Mouse (Mus musculus): Measurements from ENCODE around the gene Nop16. TPM values are rescaled to one million over a fixed set of nuclear protein-coding genes. Genes with fewer than 3 reads are reported as not detected.
"Not testable (repeated sequence)": the region's sequence is repeated elsewhere in the genome, so short reads cannot be mapped to it uniquely, and the experiment has no call there.

Nop16 gene
- total RNA-seq (2021), result 10 to 100 TPM; 17.6 to 19.4 TPM
- long read RNA-seq, experiment 1, transcript Nop16-201 (5 exons, 1,756 nt), result major isoform, 18 of 19 reads
- long read RNA-seq, experiment 1, partial matches to known transcripts, result 0 of 19 reads
- long read RNA-seq, experiment 1, other reads (novel, unspliced or antisense), result 0 of 19 reads
- long read RNA-seq, experiment 2, transcript Nop16-201 (5 exons, 1,756 nt), result major isoform, 18 of 20 reads
- long read RNA-seq, experiment 2, partial matches to known transcripts, result 1 of 20 reads
- long read RNA-seq, experiment 2, other reads (novel, unspliced or antisense), result 1 of 20 reads

DNA sequence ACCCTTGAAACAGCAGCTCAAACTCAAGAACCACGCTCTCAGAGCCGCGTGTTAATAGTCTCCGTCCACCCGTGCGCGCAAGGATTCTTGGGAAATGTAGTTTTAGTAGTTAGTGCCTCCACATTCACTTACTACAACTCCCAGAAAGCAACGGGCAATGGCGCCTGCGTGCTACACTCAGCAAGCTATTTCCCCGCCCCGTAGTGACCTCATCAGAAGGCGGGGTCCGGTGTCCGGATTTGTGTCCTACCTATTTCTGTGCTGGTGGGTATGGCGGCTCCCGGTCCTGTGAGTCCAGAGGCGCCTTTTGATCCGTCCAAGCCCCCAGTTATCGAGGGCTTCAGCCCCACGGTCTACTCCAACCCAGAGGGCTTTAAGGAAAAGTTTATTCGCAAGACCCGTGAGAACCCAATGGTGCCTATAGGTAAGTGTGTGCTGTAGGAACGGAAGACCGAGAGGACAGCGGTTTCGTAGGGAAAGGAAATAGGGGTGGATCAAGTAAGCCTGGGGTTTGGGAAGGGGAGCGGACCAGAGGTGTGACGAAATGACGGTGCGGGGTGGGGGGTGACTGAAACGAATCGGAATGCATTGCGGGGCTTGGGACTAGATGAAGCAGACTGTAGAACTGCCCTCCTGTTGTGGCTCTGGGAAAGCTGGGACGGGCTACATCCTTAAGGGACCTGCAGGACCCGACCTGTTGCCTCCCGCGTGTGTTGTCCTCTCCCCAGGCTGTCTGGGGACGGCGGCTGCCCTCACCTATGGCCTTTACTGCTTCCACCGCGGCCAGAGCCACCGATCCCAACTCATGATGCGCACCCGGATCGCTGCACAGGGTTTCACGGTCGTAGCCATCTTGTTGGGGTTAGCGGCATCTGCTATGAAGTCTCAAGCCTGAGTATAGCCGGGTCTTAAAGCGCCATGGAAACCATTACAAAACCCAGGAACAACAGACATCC, at the start of gene Nop16, which contains the start of gene Higd2a:
Gene Nop16, minus strand, starts transcription at position 95 of the 956 bp plus-strand sequence.
Gene Higd2a, plus strand, starts transcription at position 212 of the 956 bp plus-strand sequence.
- peak; percentile 95 for DNase-seq
- intact Hi-C loops (cut with DNase I; ENCODE audit: low total_unique reads), result no loop called here

DNA sequence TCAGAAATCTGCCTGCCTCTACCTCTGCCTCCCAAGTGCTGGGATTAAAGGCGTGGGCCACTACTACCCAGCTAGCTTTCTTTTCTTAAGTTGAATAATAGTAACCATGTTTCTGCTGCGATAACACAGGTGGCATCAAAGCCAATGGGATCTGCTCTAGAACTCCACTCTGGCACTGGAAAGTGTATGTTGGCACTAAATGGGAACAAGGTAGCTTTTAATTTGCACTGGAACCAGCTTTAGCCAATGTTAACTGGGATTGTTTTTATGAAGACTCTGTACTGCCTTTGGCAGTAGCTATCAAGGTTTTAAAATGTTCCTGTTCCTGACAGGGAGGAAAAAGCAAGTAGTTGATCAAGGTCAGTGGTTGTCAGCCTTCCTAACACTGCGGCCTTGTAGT, 45.1 kb upstream of the Nop16 start:
- no peak for DNase-seq
- intact Hi-C loops (cut with DNase I; ENCODE audit: low total_unique reads), result no loop called here

DNA sequence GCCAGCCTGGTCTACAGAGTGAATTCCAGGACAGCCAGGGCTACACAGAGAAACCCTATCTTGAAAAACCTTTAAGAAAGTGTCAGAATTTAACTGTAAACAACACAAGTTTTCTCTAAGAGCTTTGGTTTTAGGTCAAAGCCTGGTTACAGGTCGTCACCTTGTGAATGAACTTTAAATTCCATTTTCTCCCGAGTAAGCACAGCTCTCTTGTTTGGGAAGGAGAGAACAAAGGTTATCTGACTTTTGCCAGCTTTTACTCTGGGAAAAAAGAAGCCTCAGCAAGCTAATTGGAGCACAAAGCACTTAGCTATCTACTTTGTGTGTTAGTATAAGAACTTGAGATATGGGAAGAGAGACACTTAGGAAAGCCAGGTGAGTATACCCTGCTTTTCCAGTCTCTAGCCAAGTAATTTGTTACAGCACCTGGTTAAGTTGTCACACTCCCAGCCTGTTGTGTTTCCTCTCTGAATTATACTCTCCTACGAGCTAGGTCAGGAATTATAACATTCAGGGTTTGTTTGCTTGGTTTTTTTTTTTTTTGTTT, 42.9 kb upstream of the Nop16 start:
- intact Hi-C loops (cut with DNase I; ENCODE audit: low total_unique reads), result no loop called here
- no peak for DNase-seq

DNA sequence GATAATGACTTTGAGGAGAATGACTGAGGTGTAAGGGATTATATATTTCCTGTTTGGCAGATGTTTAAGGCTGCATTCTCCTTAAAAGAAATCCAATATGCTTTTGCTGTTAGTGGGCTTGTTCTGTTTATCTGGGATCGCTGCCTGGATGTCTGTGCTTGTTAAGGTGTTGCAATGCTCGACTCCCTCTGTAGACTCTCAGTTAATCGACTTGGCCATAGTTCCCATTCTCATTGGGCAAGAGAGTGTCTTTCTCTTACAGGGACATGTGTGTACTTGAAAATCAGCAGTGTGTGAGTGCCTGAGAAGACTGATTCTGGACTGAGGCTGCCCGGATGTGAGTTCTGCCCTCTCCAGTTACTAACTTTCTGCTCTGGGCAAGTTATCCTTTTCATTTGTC, 39.2 kb upstream of the Nop16 start:
- DNase-seq, result no peak
- intact Hi-C loops (cut with DNase I; ENCODE audit: low total_unique reads), result no loop called here

DNA sequence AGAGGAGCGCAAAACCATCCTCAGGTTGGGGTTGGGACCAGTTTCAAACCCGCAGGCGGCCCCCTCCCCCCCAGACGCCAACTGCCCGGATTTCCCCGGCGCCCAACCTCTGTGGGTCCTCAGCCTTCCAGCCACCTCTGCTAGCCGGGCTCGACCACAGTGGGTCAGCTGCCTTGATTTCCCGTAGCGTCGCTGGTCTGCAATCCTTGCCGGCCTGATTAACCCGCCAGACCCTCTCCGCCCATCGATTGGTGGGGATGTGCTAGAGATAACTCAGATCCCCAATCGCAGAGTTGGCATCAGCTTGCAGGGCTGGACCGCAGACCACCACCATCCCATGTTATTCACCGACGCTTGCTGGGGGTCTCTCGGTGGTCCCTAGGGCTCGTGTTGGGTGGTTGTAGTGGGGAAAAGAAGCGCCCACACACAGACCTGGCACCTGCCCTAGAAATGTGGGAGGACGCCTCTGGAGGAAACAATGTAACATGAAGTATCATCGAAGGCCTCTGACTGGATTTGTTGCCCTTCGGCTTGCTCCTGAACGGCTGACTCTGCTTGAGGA, 32.2 kb upstream of the Nop16 start:
- DNase-seq, result no peak
- intact Hi-C loops (cut with DNase I; ENCODE audit: low total_unique reads), result no loop called here

DNA sequence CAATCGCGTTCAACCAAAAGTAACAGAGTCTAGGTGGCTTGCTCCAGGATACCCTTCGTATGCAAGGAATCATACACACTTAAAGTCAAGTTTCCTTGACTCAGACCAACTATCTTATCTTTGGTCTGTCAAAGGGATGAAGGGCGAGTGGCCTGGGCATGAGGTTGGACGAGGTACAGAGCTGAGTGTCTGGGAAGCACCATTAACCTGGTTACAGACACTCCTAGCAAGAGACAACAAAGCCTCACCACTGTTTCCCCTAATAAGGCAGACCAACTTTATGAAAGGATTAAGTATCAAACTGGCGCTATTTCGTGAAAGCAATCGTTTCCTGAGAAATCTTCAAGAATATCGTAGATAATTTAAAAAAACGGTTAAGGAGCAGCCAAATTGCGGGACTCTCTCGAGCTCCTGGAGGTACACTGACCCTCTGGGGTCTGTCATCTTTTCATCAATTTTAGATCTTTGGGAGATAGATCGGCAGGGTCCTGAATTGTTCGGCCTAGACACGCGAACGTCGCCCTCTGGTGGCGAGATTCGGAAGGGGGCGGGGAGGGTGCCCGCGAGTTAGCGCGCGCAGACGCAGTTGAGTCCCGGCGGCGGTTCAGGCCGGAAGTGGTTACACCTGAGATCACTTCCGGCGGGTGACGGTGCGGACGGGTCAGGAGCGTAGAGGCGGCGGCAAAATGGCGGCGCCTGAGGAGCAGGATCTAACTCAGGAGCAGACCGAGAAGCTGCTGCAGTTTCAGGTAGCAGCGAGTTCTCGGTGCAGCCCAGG, 31.5 kb upstream of the Nop16 start, which contains the start of gene Faf2:
Gene Faf2, plus strand, starts transcription at position 630 of the 778 bp plus-strand sequence.
- peak; percentile 97 for DNase-seq
- intact Hi-C loops (cut with DNase I; ENCODE audit: low total_unique reads), result no loop called here

DNA sequence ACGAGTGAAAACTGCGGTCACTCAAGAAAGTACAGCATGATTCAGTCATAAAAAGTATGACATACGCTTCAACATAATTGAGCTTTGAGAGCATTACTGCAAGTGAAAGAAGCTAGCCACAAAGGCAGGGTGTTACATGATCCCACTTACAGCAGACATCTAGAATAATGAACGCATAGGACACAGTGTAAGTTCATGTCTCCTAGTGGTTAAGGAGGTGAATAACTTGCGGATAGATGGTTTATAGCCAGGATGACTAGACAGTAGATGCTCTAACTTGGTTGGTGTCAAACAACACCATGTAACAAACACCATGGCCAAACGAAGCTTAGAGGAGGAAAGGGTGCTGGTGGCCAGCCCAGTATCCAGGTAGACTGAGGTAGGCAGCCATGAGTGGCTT, 27.1 kb upstream of the Nop16 start:
- intact Hi-C loops (cut with DNase I; ENCODE audit: low total_unique reads), result no loop called here
- DNase-seq, result no peak

- intact Hi-C loops (cut with DNase I; ENCODE audit: low total_unique reads), result no loop called here
These were observed 26.4 kb upstream of the Nop16 start for GRCm38 (mm10) chr13:54616307-54616706.

GRCm38 (mm10) chr13:54613141-54613540, 23.3 kb upstream of the Nop16 start:
- intact Hi-C loops (cut with DNase I; ENCODE audit: low total_unique reads); DNase-seq: not testable (repeated sequence)

More at GRCm38 (mm10) chr13:54616307-54616706, 26.4 kb upstream of the Nop16 start:
- no peak for DNase-seq

- intact Hi-C loops (cut with DNase I; ENCODE audit: low total_unique reads), result no loop called here
- DNase-seq, result peak; percentile 89
These were observed 21.3 kb upstream of the Nop16 start, which contains the start of gene Cltb for GRCm38 (mm10) chr13:54610972-54611754. TSS of gene Cltb (minus strand) at chr13:54611344.

GRCm38 (mm10) chr13:54610613-54610971, 20.7 kb upstream of the Nop16 start:
- DNase-seq, result peak; percentile 19
- intact Hi-C loops (cut with DNase I; ENCODE audit: low total_unique reads), result no loop called here

DNA sequence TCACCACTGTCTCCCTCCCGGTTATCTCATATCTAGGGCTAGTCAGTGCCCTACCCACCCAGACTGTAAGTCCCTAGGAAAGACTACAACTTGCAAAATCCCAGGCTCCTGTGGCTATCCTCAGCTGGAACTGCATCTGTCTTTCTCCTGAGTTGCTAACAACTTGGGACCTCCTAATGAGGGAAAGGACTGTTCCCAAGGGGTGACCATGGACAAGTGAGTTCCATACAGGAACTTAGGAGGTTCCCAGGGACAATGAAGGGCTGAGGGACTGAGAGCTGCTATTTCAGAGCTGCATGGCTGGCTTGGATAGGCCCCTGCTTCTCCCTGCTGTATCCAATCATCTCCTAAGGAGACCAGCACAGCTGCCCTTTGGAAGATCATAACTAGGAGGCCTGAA, 19.4 kb upstream of the Nop16 start:
- DNase-seq, result no peak
- intact Hi-C loops (cut with DNase I; ENCODE audit: low total_unique reads), result no loop called here

DNA sequence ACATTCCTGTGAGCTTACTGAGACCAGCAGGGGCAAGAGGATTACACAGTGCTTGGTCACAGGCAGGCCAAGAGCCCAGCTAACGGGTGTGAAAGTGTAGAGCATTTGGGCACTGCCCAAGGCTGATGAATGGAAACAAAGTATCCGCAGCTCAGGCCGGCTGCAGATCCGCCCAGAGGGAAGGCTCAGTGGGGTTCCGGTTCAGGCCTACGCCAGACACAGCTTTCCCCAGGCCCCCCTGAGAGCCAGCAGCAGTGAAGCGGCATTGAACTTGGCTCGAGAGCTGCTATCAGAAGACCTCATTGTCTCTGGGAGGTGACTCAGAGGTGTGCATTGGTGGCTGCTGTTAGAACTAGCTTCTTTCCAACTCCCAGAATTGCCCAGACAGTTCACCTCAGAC, 18.8 kb upstream of the Nop16 start:
- peak; percentile 50 for DNase-seq
- intact Hi-C loops (cut with DNase I; ENCODE audit: low total_unique reads), result no loop called here

DNA sequence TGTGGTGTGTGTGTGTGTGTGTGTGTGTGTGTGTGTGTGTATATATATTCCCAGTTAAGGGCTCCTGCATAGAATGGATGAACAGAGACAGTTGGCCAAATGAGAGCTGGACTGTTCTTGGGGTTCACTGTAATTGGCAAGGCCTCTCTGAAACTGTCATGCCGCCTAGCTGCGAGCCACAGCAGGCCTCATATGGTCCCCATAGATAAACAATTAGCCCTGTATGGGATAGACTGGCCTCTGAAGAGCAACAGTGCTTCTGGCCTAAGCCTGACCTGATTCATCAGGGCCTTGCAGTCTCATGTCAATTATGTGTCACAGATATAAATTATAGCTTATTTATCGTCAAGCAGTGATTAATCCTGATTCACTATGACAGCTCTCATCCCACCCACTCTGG, 18.1 kb upstream of the Nop16 start:
- intact Hi-C loops (cut with DNase I; ENCODE audit: low total_unique reads), result no loop called here
- no peak for DNase-seq

- no peak for DNase-seq
- intact Hi-C loops (cut with DNase I; ENCODE audit: low total_unique reads), result no loop called here
These were observed 17.3 kb upstream of the Nop16 start for GRCm38 (mm10) chr13:54607204-54607603.

DNA sequence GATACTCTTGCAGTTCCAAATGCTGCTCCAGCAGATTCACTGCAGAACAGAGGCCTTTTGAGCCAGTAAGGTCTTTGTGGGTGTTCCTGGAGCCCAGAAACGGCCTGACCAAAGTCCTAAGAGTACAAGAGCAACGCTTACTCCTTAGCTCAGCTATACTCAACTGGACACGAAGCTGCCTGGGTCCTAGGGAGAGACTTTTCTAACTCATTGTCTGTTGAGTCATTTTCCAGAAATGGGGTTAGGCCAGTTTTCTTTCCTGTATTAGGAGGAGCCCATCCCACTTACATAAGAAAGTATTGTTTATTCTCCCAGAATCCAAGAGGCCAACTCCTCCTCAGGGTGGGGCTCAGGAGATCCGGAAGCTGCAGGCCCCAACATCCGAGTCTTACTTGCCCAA, 15.5 kb upstream of the Nop16 start:
- intact Hi-C loops (cut with DNase I; ENCODE audit: low total_unique reads), result no loop called here
- DNase-seq, result no peak

DNA sequence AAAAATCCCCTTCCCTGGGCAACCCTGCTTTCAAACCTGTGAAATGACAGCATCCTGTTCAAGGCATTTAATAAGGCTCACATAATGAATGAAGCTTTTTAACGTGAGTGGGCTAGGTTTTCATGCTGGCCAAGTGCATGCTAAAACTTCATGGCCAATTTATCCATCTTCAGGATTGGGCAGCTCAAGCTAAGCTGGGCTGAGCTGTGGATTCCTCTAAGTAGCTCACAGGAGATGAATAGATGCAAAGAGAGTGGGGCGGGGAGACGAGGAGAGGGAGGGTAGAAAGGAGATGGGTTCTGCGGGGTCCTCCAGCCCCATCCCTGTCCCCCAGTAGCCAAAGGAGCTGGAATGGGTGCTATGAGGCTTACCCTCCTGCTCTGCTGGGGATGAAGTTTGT, 14.3 kb upstream of the Nop16 start:
- DNase-seq, result no peak
- intact Hi-C loops (cut with DNase I; ENCODE audit: low total_unique reads), result no loop called here

DNA sequence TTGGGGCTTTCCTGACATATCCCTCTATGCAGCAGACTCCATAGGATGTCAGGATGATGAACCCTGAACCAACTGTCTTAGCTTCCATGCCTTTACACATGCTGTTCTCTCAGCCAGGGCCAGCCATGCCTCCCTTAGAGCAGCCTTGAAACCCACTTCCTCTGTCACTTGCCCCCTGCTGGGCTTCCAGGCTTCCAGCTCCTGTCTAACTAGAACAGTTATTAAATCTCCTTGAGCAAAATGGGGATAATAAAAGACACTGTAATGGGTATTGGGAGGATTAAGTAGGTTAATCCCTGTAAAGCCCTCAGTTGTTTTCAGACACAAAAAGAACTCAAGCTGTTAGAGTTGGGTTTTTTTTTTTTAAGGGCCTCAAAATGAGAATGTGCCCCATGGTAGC, 13.6 kb upstream of the Nop16 start:
- intact Hi-C loops (cut with DNase I; ENCODE audit: low total_unique reads), result no loop called here
- no peak for DNase-seq
